Mouse (Mus musculus) urinary bladder, postnatal 4 days (tissue): Measurements from ENCODE around the gene Fam155a.

Experiments used
- DNase-seq, 2 experiments: peaks; one replicate each; pipeline ENCODE4 v3.0.0; 2021 to 2022; ENCODE audit warnings: low spot score in 2 of 2

Gene Fam155a

GRCm38 (mm10) chr8:9288015-9288729, 482.8 kb downstream of the Fam155a start:
- no peak for DNase-seq

- no peak for DNase-seq
Measured at GRCm38 (mm10) chr8:9274117-9274516, 496.8 kb downstream of the Fam155a start.

- no peak for DNase-seq
Measured at GRCm38 (mm10) chr8:9264378-9264777, 506.6 kb downstream of the Fam155a start.

- no peak for DNase-seq
Measured at GRCm38 (mm10) chr8:9261527-9261926, 509.4 kb downstream of the Fam155a start.

- no peak for DNase-seq
Measured at GRCm38 (mm10) chr8:9255316-9255715, 515.6 kb downstream of the Fam155a start.

- DNase-seq: no peak
Measured at GRCm38 (mm10) chr8:9252991-9253390, 518.0 kb downstream of the Fam155a start.

GRCm38 (mm10) chr8:9248109-9248821, 522.7 kb downstream of the Fam155a start:
- no peak for DNase-seq

GRCm38 (mm10) chr8:9245994-9246393, 525.0 kb downstream of the Fam155a start:
- no peak for DNase-seq

GRCm38 (mm10) chr8:9240996-9241395, 530.0 kb downstream of the Fam155a start:
- DNase-seq: no peak

GRCm38 (mm10) chr8:9239741-9240140, 531.2 kb downstream of the Fam155a start:
- no peak for DNase-seq

- no peak for DNase-seq
Measured at GRCm38 (mm10) chr8:9238974-9239373, 532.0 kb downstream of the Fam155a start.

- DNase-seq: peak; percentile 63 to 88
Measured at GRCm38 (mm10) chr8:9233326-9233919, 537.5 kb downstream of the Fam155a start.

- DNase-seq: peak in 1 of 2 experiments; percentile 38
Measured at GRCm38 (mm10) chr8:9227779-9228464, 543.0 kb downstream of the Fam155a start.

GRCm38 (mm10) chr8:9226767-9227166, 544.2 kb downstream of the Fam155a start:
- no peak for DNase-seq

GRCm38 (mm10) chr8:9211751-9212150, 559.2 kb downstream of the Fam155a start:
- no peak for DNase-seq

- no peak for DNase-seq
Measured at GRCm38 (mm10) chr8:9207505-9208051, 563.4 kb downstream of the Fam155a start.

- DNase-seq: no peak
Measured at GRCm38 (mm10) chr8:9204345-9205067, 566.5 kb downstream of the Fam155a start.

GRCm38 (mm10) chr8:9200099-9200498, 570.9 kb downstream of the Fam155a start:
- no peak for DNase-seq

GRCm38 (mm10) chr8:9191682-9192081, 579.3 kb downstream of the Fam155a start:
- DNase-seq: no peak

- DNase-seq: no peak
Measured at GRCm38 (mm10) chr8:9188616-9189015, 582.3 kb downstream of the Fam155a start.

GRCm38 (mm10) chr8:9185200-9185599, 585.8 kb downstream of the Fam155a start:
- no peak for DNase-seq
